Mouse (Mus musculus) intestine, embryonic 14.5 days (tissue): ENCODE data around the gene Ube2f. TPM values are rescaled to one million over a fixed set of nuclear protein-coding genes. Genes with fewer than 3 reads are reported as not detected.

Experiments used
- ATAC-seq: fragments of 200-750 bp; cut with Nextera tagmentation; replicated peaks from 2 replicates; pipeline ENCODE4 v1.8.0; 2017; ENCODE audit warnings: low read depth, moderate number of reproducible peaks, moderate TSS enrichment, moderate library complexity; ENCODE audit not compliant: low FRiP score, low TSS enrichment
- DNase-seq: peaks from one replicate; pipeline ENCODE4 v3.0.0-alpha.2; 2018; ENCODE audit warnings: low spot score
- H3K27ac ChIP-seq: fragments of 300-500 bp; sonication (generic); 2 replicates; pipeline ENCODE4 v1.5.1; 2014; ENCODE audit warnings: low read depth, mild to moderate bottlenecking, control low read depth
- H3K27me3 ChIP-seq: fragments of 300-500 bp; sonication (generic); replicated peaks from 2 replicates; pipeline ENCODE4 v1.6.1; 2014; ENCODE audit warnings: low read length, control low read depth; ENCODE audit not compliant: control insufficient read depth, insufficient read depth
- H3K36me3 ChIP-seq: fragments of 300-500 bp; sonication (generic); 2 replicates; pipeline ENCODE4 v1.6.1; 2014; ENCODE audit warnings: low read length, control low read depth; ENCODE audit not compliant: control insufficient read depth, insufficient read depth
- H3K4me1 ChIP-seq: fragments of 300-500 bp; sonication (generic); replicated peaks from 2 replicates; pipeline ENCODE4 v1.6.1; 2014; ENCODE audit warnings: low read length, control low read depth, mixed read lengths; ENCODE audit not compliant: control insufficient read depth, insufficient read depth
- H3K4me2 ChIP-seq: fragments of 300-500 bp; sonication (generic); 2 replicates; pipeline ENCODE4 v1.6.1; 2014; ENCODE audit warnings: low read length
- H3K4me3 ChIP-seq: fragments of 300-500 bp; sonication (generic); 2 replicates; pipeline ENCODE4 v1.5.1; 2014; ENCODE audit warnings: low read depth, low read length, control low read depth, mixed read lengths
- H3K9ac ChIP-seq: fragments of 300-500 bp; sonication (generic); 2 replicates; pipeline ENCODE4 v1.6.1; 2014; ENCODE audit warnings: mild to moderate bottlenecking, low read length
- H3K9me3 ChIP-seq: fragments of 300-500 bp; sonication (generic); 2 replicates; pipeline ENCODE4 v1.6.1; 2016; ENCODE audit warnings: low read length, control low read depth; ENCODE audit not compliant: control insufficient read depth
- WGBS: fragments of 180-500 bp; shearing (Covaris S2); extraction: QIAGEN DNeasy Blood & Tissue Kit; methylation state at CpG from one replicate; pipeline ENCODE4 v1.1.7; 2014; 5-methylcytosine and 5-hydroxymethylcytosine counted together
- polyA plus RNA-seq: library from polyadenylated mRNA; unstranded; fragments of >200 nt; fragmentation: Nextera tagmentation; extraction: Ambion mirVana; gene quantifications from 2 replicates; pipeline ENCODE4 v1.2.1, GENCODE M21; 2014

Ube2f gene
- polyA plus RNA-seq, 1 experiment from 2014 or later = 71.6 TPM

DNA sequence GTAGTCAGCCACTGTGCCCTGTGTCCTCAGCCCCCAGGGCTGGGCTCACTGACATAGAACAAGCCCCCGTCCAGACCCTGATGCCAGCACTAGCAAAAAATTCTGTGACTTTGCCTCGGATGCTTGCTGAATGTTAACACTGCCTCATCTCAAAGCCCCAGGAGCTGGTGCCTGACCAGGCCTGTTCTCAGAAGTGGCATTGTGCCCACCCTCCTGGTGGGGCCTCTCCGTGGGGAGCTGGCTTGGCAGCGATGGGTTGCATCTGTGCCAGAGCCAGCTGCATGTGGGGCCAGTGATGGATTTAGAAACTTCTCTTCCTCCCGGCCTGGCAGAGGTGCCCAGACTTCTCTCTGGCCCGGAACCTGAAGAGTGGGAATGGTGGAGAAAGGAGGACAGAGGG, 40.3 kb upstream of the Ube2f start:
- no peaks in the 10 kb centered on the region for H3K36me3 ChIP-seq
- DNase-seq = no peak
- no peak overlapping the region for H3K27ac ChIP-seq
- H3K4me1 ChIP-seq = peaks cover 9% of the 10 kb centered on the region; the same call in 1 of the 2 replicates
- no peak overlapping the region for H3K4me3 ChIP-seq
- 78% methylated on average over 6 of the region's 6 CpGs for WGBS
- no peaks in the 10 kb centered on the region for H3K27me3 ChIP-seq
- H3K9me3 ChIP-seq = no peaks in the 10 kb centered on the region
- ATAC-seq = no peak
- H3K9ac ChIP-seq = no peak overlapping the region
- H3K4me2 ChIP-seq = no peak overlapping the region

GRCm38 (mm10) chr1:91211099-91211498, 39.0 kb upstream of the Ube2f start:
- 0 out of 2 replicates have a peak, but pooled peaks have one; percentile 12 for ATAC-seq
- H3K9ac ChIP-seq = no peak overlapping the region
- no peak overlapping the region for H3K4me3 ChIP-seq
- peaks cover 9% of the 10 kb centered on the region; the same call in 1 of the 2 replicates for H3K4me1 ChIP-seq
- no peak overlapping the region for H3K27ac ChIP-seq
- H3K4me2 ChIP-seq = no peak overlapping the region
- no peaks in the 10 kb centered on the region for H3K9me3 ChIP-seq
- no peaks in the 10 kb centered on the region for H3K36me3 ChIP-seq
- peak; percentile 75 for DNase-seq
- 74% methylated on average over 1 of the region's 1 CpGs for WGBS
- H3K27me3 ChIP-seq = no peaks in the 10 kb centered on the region

DNA sequence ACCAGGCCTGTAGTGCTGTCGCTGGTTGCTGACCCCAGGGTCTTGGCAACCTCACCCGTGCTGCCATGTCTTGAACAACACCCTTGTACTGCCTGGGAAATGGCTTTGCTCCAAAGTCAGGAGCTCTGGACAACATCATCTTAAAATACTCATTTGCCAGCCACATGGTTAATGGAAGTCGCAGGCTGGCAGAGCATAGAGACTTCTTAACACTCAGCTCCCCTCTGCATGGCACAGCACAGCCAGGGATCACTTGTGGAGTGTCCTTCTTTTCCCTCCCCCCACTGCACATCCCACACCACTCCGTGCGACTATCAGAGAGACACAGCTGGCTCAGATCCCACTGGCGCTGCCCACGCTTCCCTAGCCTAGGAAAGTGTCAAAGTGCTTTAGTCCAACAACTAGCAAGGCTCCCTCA, 38.5 kb upstream of the Ube2f start:
- Histone ChIP-seq H3K4me2 (no peak overlapping the region), H3K36me3 (no peaks in the 10 kb centered on the region), H3K27ac (peak overlapping the region; percentile 10; the same call in 1 of the 2 replicates), H3K9me3 (no peaks in the 10 kb centered on the region), H3K4me3 (no peak overlapping the region), H3K4me1 (peaks cover 9% of the 10 kb centered on the region; the same call in 1 of the 2 replicates), H3K27me3 (no peaks in the 10 kb centered on the region), H3K9ac (no peak overlapping the region)
- ATAC-seq (no peak), DNase-seq (peak; percentile 59)
- WGBS = 54% methylated on average over 7 of the region's 7 CpGs

- no peaks in the 10 kb centered on the region for H3K36me3 ChIP-seq
- no peaks in the 10 kb centered on the region for H3K9me3 ChIP-seq
- H3K4me3 ChIP-seq = no peak overlapping the region
- WGBS = 90% methylated on average over 1 of the region's 1 CpGs
- H3K27me3 ChIP-seq = no peaks in the 10 kb centered on the region
- no peak overlapping the region for H3K9ac ChIP-seq
- no peak overlapping the region for H3K4me2 ChIP-seq
- ATAC-seq (no peak), DNase-seq (no peak)
- H3K4me1 ChIP-seq = peaks cover 13% of the 10 kb centered on the region; the same call in 1 of the 2 replicates
- H3K27ac ChIP-seq = no peak overlapping the region
Observed at GRCm38 (mm10) chr1:91215264-91215663, 34.8 kb upstream of the Ube2f start.

GRCm38 (mm10) chr1:91215981-91216380, 34.1 kb upstream of the Ube2f start:
- no peaks in the 10 kb centered on the region for H3K36me3 ChIP-seq
- no peak overlapping the region for H3K4me2 ChIP-seq
- no peak overlapping the region for H3K27ac ChIP-seq

DNA sequence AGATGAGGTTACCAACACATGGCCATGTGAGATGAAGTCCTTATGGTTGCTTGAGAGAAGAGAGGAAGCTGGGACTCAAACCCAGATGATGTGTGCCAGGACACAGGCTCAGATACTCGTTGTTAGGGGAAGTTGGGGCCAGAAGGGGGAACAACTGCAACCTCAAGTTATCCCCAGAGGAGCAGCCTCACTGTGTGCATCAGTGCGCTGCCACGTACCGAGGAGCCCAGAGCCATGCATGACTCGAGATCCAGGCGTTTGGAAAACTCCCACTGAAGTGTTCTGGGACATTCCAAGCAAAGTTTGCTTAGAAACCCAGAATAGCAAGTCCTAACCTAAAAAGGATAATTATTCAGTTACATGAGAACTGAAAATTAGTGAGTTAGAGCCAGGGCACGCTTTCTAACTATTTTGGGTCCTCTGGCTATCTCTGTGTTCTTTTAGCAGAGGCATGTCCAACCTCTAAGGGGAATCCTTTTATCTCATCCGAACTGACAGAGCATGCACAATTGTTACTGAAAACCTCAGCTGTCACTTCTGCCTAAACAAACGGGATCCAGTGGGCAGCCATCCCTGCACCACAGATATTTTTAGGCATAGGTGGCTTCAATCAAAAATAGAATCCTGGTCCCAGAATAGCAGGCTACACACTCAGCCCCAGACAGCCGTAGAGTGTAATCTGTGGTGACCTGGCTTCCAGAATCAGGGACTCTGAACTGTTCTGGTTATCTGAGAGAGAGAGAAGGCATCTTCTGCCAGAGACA, 33.4 kb upstream of the Ube2f start:
- Histone ChIP-seq H3K4me3 (no peak overlapping the region), H3K9me3 (no peaks in the 10 kb centered on the region), H3K27me3 (no peaks in the 10 kb centered on the region), H3K27ac (0 out of 2 replicates have a peak overlapping the region, but pooled peaks have one; percentile 2), H3K9ac (no peak overlapping the region), H3K4me1 (peaks cover 8% of the 10 kb centered on the region; the same call in 1 of the 2 replicates), H3K4me2 (no peak overlapping the region), H3K36me3 (no peaks in the 10 kb centered on the region)
- DNase-seq (no peak), ATAC-seq (no peak)
- WGBS = 52% methylated on average over 10 of the region's 10 CpGs

More at GRCm38 (mm10) chr1:91215981-91216380, 34.1 kb upstream of the Ube2f start:
- WGBS = 41% methylated on average over 1 of the region's 1 CpGs
- Histone ChIP-seq H3K4me1 (peaks cover 13% of the 10 kb centered on the region; the same call in 1 of the 2 replicates), H3K9ac (no peak overlapping the region), H3K4me3 (no peak overlapping the region), H3K9me3 (no peaks in the 10 kb centered on the region), H3K27me3 (no peaks in the 10 kb centered on the region)
- no peak for DNase-seq
- ATAC-seq = no peak

DNA sequence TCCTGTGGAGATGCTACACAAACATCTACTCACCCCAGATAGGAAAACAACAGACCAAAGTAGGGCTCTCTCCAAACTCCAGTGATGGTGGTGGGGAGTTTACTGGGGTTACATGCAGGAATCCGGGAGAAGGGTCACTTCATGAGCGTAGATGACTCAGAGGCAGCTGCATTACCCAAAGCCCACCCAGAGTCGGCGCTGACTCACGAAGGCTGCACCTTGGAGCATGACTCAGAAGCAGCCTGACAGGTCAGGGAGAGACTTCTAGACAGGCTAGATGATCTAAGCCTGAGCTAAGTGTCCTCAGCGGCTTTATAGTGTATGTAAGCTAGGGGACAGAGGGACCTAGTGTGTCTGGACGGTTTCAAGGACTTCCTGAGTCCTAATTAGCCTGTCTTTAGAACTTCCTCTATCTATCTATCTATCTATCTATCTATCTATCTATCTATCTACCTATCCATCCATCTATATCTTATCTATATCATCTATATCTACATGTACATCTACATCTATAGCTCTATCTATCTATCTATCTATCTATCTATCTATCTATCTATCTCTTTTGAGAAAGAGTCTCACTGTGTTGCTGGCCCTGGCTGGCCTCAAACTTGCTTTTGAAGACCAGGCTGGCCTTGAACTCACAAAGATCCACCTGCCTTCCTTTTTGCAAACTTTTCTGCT, 30.3 kb upstream of the Ube2f start:
- Histone ChIP-seq H3K27ac (no peak overlapping the region), H3K4me2 (no peak overlapping the region), H3K27me3 (no peaks in the 10 kb centered on the region), H3K4me1 (peaks cover 4% of the 10 kb centered on the region; the same call in 1 of the 2 replicates), H3K4me3 (no peak overlapping the region), H3K36me3 (no peaks in the 10 kb centered on the region), H3K9me3 (no peaks in the 10 kb centered on the region), H3K9ac (no peak overlapping the region)
- no peak for DNase-seq
- WGBS = 76% methylated on average over 7 of the region's 7 CpGs
- no peak for ATAC-seq

DNA sequence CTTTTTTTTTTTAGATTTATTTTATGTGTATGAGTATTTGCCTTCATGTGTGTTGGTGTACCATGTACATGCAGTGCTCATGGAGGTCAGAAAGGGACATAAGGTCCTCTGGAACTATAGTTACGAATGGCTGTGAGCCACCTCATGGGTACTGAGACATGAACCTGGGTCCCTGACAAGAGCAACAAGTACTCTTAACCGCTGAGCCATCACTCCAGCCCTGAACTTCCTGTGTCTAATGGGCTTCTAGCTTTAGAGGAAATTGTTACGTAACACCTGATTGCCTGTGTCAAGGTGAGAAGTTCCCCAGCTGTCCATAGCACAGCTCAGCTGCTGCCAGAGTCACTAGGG, 29.8 kb upstream of the Ube2f start:
- no peaks in the 10 kb centered on the region for H3K36me3 ChIP-seq
- no peaks in the 10 kb centered on the region for H3K9me3 ChIP-seq
- no peak overlapping the region for H3K27ac ChIP-seq
- no peak for ATAC-seq
- no peaks in the 10 kb centered on the region for H3K27me3 ChIP-seq
- WGBS = 82% methylated on average over 3 of the region's 3 CpGs
- H3K4me2 ChIP-seq = no peak overlapping the region
- DNase-seq = no peak
- H3K4me1 ChIP-seq = peaks cover 4% of the 10 kb centered on the region; the same call in 1 of the 2 replicates
- H3K9ac ChIP-seq = no peak overlapping the region
- no peak overlapping the region for H3K4me3 ChIP-seq
